Mouse (Mus musculus) erythroblast, embryonic 14.5 days (primary cell): ENCODE measurements around the gene Rasgef1b. TPM values are rescaled to one million over a fixed set of nuclear protein-coding genes. Genes with fewer than 3 reads are reported as not detected.

ENCODE experiments used
- H3K27me3 ChIP-seq: 2 replicates; pipeline ENCODE4 v1.6.1; 2012; ENCODE audit warnings: inconsistent platforms; ENCODE audit not compliant: control insufficient read depth
- H3K36me3 ChIP-seq: 2 replicates; pipeline ENCODE4 v1.6.1; 2012; ENCODE audit warnings: mild to moderate bottlenecking, inconsistent platforms; ENCODE audit not compliant: control insufficient read depth
- H3K4me1 ChIP-seq: 2 replicates; pipeline ENCODE4 v1.6.1; 2012; ENCODE audit warnings: inconsistent platforms; ENCODE audit not compliant: control insufficient read depth
- H3K4me3 ChIP-seq: replicated peaks from 2 replicates; pipeline ENCODE3; 2012; ENCODE audit warnings: moderate library complexity, mild to moderate bottlenecking, inconsistent platforms
- H3K9me3 ChIP-seq: 2 replicates; pipeline ENCODE4 v1.6.1; 2012; ENCODE audit warnings: low read length, inconsistent platforms, mixed read lengths; ENCODE audit not compliant: control insufficient read depth
- GATA1 ChIP-seq: IDR thresholded peaks from 2 replicates; pipeline ENCODE4 v1.6.1; 2012; ENCODE audit warnings: low read length, inconsistent platforms, mixed read lengths
- TAL1 ChIP-seq: IDR thresholded peaks from 3 replicates; pipeline ENCODE4 v1.6.1; 2012; ENCODE audit warnings: low read length, inconsistent platforms, mixed read lengths
- polyA plus RNA-seq: library from polyadenylated mRNA; stranded (reverse); fragments of >175 nt; gene quantifications from 2 replicates; pipeline ENCODE4 v1.2.3, GENCODE M21; 2012

Rasgef1b gene
- polyA plus RNA-seq, 1 experiment = 0.04 TPM

DNA sequence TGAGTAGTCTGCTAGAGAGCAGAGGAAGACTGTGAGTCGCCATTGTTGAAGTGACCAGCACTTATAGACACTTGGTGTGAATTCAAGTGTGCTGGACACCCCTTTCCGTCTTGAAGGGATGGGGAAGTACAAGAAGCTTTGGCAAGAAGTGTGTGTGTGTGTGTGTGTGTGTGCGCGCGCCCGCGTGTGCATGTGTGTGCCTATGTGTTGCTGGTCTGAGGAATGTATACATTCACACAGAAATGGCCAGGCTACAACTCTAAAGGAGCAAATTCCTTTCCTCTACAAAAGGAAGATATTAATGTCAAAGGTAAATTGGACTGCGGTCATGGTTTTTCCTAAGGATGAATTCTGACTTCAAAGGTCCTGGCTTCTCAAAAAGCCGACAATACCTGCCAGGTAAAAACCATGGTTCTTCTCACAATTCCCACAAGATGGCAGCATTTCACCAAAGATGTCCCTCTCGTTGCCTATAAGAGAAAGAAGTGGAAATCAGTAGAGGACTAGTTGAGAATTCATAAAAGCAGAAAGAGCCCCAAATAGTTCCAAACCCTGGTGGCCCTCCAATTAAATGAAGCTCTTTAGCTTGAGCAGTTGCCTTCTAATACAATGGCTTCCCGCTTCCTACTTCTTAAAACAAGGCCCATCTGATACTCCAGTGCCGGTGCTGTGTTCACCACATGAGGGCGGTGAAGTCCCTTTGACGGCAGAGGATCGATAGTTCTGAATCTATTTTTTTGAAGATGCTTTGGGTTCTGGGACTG is 526.6 kb downstream of the Rasgef1b start:
- Histone ChIP-seq H3K36me3 (no peaks in the 10 kb centered on the region), H3K4me1 (no peaks in the 10 kb centered on the region), H3K4me3 (no peak overlapping the region), H3K27me3 (no peaks in the 10 kb centered on the region), H3K9me3 (0 out of 2 replicates have a peak, but pooled peaks cover 2% of the 10 kb centered on the region)
- TF ChIP-seq TAL1 (no peak), GATA1 (no peak)

DNA sequence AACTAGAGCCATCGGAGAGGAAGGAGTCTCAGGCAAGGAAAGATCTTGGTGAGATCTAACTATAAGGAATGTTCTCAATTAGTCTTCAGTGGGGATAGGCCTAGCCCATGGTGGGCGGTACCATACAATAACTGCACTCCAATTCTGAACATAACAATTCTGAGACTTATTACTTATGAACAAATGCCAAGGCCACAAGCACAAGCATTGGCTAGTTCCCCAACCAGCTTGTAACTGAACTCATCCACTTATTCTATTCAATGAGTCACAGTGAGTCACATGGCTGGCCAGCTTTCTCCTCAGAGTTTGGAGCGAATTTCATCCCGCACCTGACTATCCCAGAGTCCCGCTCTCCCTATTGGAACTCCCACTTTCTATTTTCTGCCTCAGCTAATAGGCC is 533.4 kb downstream of the Rasgef1b start:
- no peak for TF ChIP-seq TAL1
- TF ChIP-seq GATA1 = no peak
- Histone ChIP-seq H3K9me3 (0 out of 2 replicates have a peak, but pooled peaks cover 2% of the 10 kb centered on the region), H3K27me3 (no peaks in the 10 kb centered on the region), H3K4me1 (no peaks in the 10 kb centered on the region), H3K36me3 (no peaks in the 10 kb centered on the region), H3K4me3 (no peak overlapping the region)

DNA sequence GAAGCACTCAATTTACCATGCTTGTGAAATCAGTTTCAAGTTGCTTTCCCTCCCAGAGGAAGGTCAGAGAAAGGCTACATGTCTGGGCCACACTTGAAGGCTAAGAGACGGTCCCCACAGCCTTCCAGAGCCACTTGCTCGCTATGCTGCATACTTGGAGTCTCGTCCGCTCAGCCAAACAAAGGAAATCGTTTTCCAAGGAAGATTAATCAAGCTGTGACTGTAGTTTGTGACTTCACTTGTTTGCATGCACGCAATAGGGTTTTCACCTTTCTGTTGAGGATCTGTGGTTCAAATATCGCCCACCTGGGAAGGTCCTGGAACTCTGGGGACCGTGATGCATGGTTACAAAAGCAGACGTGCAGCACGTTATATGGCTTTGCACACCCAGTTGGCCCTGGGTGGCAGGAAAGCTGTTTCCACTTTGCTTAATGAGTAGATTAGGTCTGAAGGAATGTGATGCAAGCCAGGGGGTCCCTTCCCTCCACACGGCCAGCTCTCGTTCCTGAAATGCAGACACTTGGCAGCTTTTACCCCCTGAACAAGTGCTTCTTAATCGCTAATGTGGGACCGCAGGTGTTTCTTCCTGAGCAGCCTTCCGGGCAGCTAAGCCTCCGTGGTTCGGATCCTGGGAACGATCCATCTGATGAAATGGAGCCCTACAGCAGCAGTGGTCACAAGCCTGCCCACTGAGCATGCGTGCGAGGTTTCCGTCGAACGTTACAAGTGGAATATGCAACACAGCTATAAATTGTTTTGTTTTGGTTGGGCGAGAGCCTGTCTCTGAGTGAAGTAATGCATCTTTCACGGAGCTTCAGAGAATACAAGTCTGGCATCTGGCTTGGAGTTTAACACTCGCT is 537.7 kb downstream of the Rasgef1b start:
- no peak for TF ChIP-seq GATA1
- TF ChIP-seq TAL1 = no peak
- no peaks in the 10 kb centered on the region for H3K9me3 ChIP-seq
- no peaks in the 10 kb centered on the region for H3K27me3 ChIP-seq

DNA sequence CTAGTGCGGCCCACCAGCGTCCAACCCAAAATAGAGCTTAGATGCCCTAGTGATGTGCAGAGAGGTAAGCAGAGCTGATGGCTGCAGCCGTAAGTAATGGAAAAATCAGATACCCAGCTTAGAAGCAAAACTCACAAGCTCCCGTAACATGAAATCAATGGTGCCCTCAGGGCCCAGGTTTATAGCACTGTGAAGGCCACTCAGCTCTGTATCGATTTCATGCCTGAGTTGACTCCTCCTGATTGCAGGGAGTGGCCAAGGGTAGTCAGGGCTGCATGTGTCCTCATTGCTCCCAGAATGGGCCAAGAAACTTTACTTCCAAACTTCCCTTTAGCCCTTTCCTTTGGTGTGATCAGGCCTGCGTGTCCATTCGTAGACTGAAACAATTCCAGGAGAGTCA is 545.2 kb downstream of the Rasgef1b start:
- TF ChIP-seq TAL1 = no peak
- no peak for TF ChIP-seq GATA1
- Histone ChIP-seq H3K4me1 (no peaks in the 10 kb centered on the region), H3K27me3 (no peaks in the 10 kb centered on the region), H3K36me3 (no peaks in the 10 kb centered on the region), H3K4me3 (no peak overlapping the region), H3K9me3 (peaks cover 17% of the 10 kb centered on the region)

More for the DNA sequence above, 537.7 kb downstream of the Rasgef1b start:
- Histone ChIP-seq H3K4me3 (no peak overlapping the region), H3K4me1 (no peaks in the 10 kb centered on the region), H3K36me3 (no peaks in the 10 kb centered on the region)

DNA sequence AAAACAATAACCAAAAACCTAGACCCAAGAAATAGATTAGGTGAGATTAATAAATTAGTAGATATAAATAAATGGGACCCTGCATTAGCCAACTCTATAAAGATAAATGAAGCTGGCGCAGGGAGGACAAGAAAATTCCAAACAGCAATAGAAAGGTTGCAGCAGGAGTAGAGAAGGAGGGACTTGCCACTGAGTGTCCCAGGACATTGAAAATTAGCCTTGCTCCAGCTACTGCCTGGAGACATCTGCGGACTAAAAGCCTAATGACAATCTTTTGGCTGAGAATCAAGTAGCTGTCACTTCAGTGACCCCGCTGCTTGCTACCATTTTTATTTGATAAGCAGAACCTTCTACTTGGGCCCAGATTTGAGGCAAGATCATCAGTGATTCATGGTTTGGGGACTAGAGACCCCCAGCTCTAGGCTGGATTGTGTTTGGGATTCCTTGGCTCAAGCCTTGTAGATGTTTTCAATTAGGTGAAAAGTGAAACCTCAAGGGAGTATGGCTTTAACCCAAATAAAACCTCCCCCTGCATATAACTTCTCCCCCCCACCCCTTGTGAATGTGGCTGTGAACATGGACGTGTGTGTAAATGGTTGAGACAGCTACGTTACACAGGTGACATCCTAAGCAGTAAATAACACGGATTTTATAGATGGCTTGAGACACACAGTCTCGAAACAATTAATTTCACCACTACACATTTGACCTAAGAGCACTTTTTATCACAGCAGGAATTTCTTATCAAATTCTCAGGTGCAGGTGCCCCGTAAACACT is 554.1 kb downstream of the Rasgef1b start:
- TF ChIP-seq TAL1 (no peak), GATA1 (no peak)
- H3K4me3 ChIP-seq = no peak overlapping the region
- no peaks in the 10 kb centered on the region for H3K36me3 ChIP-seq
- H3K27me3 ChIP-seq = no peaks in the 10 kb centered on the region
- H3K9me3 ChIP-seq = peaks cover 13% of the 10 kb centered on the region
- H3K4me1 ChIP-seq = no peaks in the 10 kb centered on the region

DNA sequence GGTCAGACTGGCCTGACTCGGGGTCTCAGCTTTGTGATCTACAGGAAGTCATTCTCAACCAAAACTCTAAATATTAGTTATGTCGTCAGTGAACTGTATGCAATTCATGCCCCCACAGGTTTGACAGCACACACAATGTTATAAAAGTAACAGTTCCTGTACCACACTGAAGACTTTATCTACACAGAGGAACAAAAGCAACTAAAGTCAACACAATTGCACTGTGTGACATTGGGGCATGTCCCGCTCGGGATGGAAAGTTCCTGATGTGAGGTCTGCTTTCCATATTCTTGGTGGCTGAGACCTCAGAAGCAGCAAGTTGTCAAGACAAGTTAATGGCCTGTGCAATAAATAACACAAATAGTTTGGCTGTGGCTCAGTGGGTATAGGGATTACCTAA is 559.0 kb downstream of the Rasgef1b start:
- H3K36me3 ChIP-seq = no peaks in the 10 kb centered on the region
- no peaks in the 10 kb centered on the region for H3K9me3 ChIP-seq
- H3K4me3 ChIP-seq = no peak overlapping the region
- TF ChIP-seq GATA1 (no peak), TAL1 (no peak)
- no peaks in the 10 kb centered on the region for H3K4me1 ChIP-seq
- no peaks in the 10 kb centered on the region for H3K27me3 ChIP-seq

GRCm38 (mm10) chr5:99167767-99168166 is 561.1 kb downstream of the Rasgef1b start:
- no peaks in the 10 kb centered on the region for H3K9me3 ChIP-seq
- TF ChIP-seq TAL1 = no peak
- no peak for TF ChIP-seq GATA1
- H3K4me1 ChIP-seq = no peaks in the 10 kb centered on the region
- H3K27me3 ChIP-seq = no peaks in the 10 kb centered on the region
- no peak overlapping the region for H3K4me3 ChIP-seq
- no peaks in the 10 kb centered on the region for H3K36me3 ChIP-seq

Other genes starting within 250 kb of the Rasgef1b start
- gene Vamp9, start 177.2 kb upstream of the Rasgef1b start, polyA plus RNA-seq = not detected in 2 replicates
- 47.2 and 60.2 TPM in 2 replicates for gene Hnrnpd, start 249.9 kb upstream of the Rasgef1b start, polyA plus RNA-seq
- gene 4930524J08Rik, start 250.0 kb upstream of the Rasgef1b start, polyA plus RNA-seq = 1.8 and 1.9 TPM in 2 replicates